Mouse (Mus musculus): ENCODE measurements around the gene Pofut1. TPM values are rescaled to one million over a fixed set of nuclear protein-coding genes. Genes with fewer than 3 reads are reported as not detected.
A peak's percentile ranks its signal among the peaks of the same experiment; 100 is the strongest.

The Pofut1 gene
- polyA plus RNA-seq, 1 experiment, result 25.5 TPM

DNA sequence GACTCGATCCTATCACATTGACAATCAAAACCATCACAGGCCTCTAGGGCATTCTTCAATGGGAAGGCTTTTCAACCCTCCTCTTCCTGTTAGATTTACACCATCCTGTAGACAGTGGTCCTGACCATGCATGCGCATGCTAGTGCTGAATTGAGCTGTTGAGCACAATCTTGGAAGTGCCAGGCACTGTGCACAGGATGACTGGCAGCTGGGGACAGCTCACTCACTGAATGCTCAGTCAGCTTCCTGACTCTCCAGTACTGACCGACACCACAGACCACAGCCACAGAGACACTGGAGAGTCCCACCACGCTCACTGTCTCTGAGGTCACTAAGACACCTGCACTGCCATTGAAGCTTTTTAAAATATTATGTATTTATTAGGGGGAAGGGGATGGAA lies 25.9 kb upstream of the Pofut1 start:
- WGBS, result 63% methylated on average over 4 of the region's 4 CpGs
- Histone ChIP-seq H3K4me3 (replicated peaks; ENCODE audit: extremely low read depth, low read depth, low read length) (no peak overlapping the region), H3K4me1 (ENCODE audit: control insufficient read depth, insufficient read depth, low read length) (peaks cover 4% of the 10 kb centered on the region)
- TF ChIP-seq CTCF (IDR thresholded peaks at IDR 0.05; ENCODE audit: insufficient read depth, low read length) (no peak), POLR2A (IDR thresholded peaks at IDR 0.05; ENCODE audit: borderline replicate concordance, extremely low read depth, low read depth, low read length) (no peak)
- no peak for DNase-seq

DNA sequence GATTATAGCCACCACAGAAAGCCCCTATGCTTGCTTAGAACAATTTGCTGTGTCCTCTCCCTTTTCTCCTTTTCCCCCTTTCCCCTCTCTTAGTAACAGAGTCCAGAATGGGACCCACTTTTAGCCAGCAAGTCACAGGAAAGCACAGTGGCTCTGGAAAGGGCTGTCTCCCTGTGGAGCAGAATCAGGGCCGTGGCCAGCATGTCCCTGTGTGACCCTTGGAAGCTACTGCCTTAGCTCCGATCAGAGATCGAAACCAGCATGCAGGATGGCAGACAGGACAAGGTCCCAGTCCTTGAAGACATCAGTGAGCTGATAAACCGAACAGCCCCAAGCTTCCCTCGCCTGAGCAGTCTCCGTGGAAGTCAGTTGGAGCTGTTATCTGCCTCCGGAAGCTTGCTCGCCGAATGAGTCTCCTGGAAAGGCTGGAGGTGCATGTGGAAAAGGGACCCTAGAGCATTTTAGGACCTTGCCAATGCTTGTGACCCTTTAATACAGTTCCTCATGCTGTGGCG lies 23.4 kb upstream of the Pofut1 start:
- 82% methylated on average over 10 of the region's 10 CpGs for WGBS
- peaks cover 4% of the 10 kb centered on the region for H3K4me1 ChIP-seq (ENCODE audit: control insufficient read depth, insufficient read depth, low read length)
- TF ChIP-seq POLR2A (IDR thresholded peaks at IDR 0.05; ENCODE audit: borderline replicate concordance, extremely low read depth, low read depth, low read length) (no peak), CTCF (IDR thresholded peaks at IDR 0.05; ENCODE audit: insufficient read depth, low read length) (no peak)
- DNase-seq, result no peak
- no peak overlapping the region for H3K4me3 ChIP-seq (replicated peaks; ENCODE audit: extremely low read depth, low read depth, low read length)

GRCm38 (mm10) chr2:153218516-153218915 lies 22.8 kb upstream of the Pofut1 start:
- no peak for TF ChIP-seq POLR2A (IDR thresholded peaks at IDR 0.05; ENCODE audit: borderline replicate concordance, extremely low read depth, low read depth, low read length)
- no peak for TF ChIP-seq CTCF (IDR thresholded peaks at IDR 0.05; ENCODE audit: insufficient read depth, low read length)
- WGBS, result 64% methylated on average over 3 of the region's 3 CpGs
- DNase-seq, result no peak
- H3K4me3 ChIP-seq (replicated peaks; ENCODE audit: extremely low read depth, low read depth, low read length), result no peak overlapping the region
- peaks cover 4% of the 10 kb centered on the region for H3K4me1 ChIP-seq (ENCODE audit: control insufficient read depth, insufficient read depth, low read length)

- WGBS, result 83% methylated on average over 4 of the region's 4 CpGs
- TF ChIP-seq CTCF (IDR thresholded peaks at IDR 0.05; ENCODE audit: insufficient read depth, low read length), result no peak
- TF ChIP-seq POLR2A (IDR thresholded peaks at IDR 0.05; ENCODE audit: borderline replicate concordance, extremely low read depth, low read depth, low read length), result no peak
Observed at GRCm38 (mm10) chr2:153221620-153222019, 19.7 kb upstream of the Pofut1 start.

GRCm38 (mm10) chr2:153222130-153222529 lies 19.2 kb upstream of the Pofut1 start:
- H3K4me3 ChIP-seq (replicated peaks; ENCODE audit: extremely low read depth, low read depth, low read length), result no peak overlapping the region
- TF ChIP-seq CTCF (IDR thresholded peaks at IDR 0.05; ENCODE audit: insufficient read depth, low read length) (no peak), POLR2A (IDR thresholded peaks at IDR 0.05; ENCODE audit: borderline replicate concordance, extremely low read depth, low read depth, low read length) (no peak)
- peaks cover 8% of the 10 kb centered on the region for H3K4me1 ChIP-seq (ENCODE audit: control insufficient read depth, insufficient read depth, low read length)
- DNase-seq, result no peak

More at GRCm38 (mm10) chr2:153221620-153222019, 19.7 kb upstream of the Pofut1 start:
- DNase-seq, result no peak
- no peak overlapping the region for H3K4me3 ChIP-seq (replicated peaks; ENCODE audit: extremely low read depth, low read depth, low read length)
- peaks cover 8% of the 10 kb centered on the region for H3K4me1 ChIP-seq (ENCODE audit: control insufficient read depth, insufficient read depth, low read length)

DNA sequence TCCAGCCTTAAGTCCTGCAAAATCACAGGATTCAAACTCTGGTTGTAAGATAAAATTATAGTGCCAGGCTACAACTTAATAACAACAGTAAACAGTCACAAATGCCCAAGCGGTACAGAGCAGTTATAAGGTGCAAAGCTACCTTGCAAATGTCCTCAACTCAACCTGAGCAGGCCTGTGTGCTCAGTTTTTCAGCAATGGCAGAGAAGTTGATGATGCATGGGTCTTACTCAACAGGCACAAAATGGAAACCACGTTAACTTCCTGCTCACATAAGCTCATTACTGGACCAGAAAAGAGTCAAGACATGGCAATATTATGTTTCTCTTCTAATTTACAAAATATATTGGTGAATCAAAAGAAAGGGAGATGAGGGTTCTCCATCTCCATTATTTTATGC lies 18.8 kb upstream of the Pofut1 start:
- Histone ChIP-seq H3K4me1 (ENCODE audit: control insufficient read depth, insufficient read depth, low read length) (peaks cover 8% of the 10 kb centered on the region), H3K4me3 (replicated peaks; ENCODE audit: extremely low read depth, low read depth, low read length) (no peak overlapping the region)
- DNase-seq, result no peak
- TF ChIP-seq CTCF (IDR thresholded peaks at IDR 0.05; ENCODE audit: insufficient read depth, low read length) (no peak), POLR2A (IDR thresholded peaks at IDR 0.05; ENCODE audit: borderline replicate concordance, extremely low read depth, low read depth, low read length) (no peak)
- WGBS, result 88% methylated on average over 2 of the region's 2 CpGs

DNA sequence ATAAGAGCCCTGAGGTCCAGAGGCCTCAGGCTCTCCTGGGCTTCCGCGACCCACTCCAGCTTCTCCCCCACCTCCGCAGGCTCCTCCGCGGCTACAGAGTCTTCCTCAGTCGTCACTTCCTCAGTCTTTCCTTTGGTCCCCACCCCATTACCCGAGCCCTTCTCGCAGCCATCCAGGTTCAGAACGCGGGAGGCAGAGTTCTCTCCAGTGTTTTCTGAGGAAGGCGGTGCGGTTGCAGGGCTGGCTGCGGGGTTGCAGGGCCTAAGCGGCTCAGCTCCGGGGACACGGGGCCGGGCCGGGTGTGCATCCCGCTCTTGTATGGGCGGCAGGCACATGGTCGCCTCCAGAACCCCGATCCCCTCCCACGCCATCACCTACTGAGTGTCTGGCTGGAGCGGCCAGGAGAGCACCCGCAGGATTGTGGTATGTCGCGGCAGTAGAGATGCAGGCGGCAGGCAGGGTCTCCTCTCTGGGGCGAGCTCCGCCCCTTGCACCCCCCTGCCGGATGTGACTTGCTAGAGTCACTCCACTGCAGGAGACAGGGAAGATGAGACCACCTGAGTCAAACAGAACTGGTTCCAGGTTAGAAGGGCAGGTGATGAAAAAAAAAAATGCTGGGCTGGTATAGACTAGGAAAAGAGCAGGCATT lies 16.3 kb upstream of the Pofut1 start, which contains the start of gene Tspyl3:
TSS of gene Tspyl3 (minus strand) at position 496 of the 649 bp plus-strand sequence.
- 1% methylated on average over 31 of the region's 31 CpGs for WGBS
- peak within 1 kb of the TSS; percentile 92 for H3K4me3 ChIP-seq (replicated peaks; ENCODE audit: extremely low read depth, low read depth, low read length)
- peaks cover 10% of the 10 kb centered on the region for H3K4me1 ChIP-seq (ENCODE audit: control insufficient read depth, insufficient read depth, low read length)
- DNase-seq, result peak; percentile 26
- no peak for TF ChIP-seq CTCF (IDR thresholded peaks at IDR 0.05; ENCODE audit: insufficient read depth, low read length)
- TF ChIP-seq POLR2A (IDR thresholded peaks at IDR 0.05; ENCODE audit: borderline replicate concordance, extremely low read depth, low read depth, low read length), result no peak

GRCm38 (mm10) chr2:153225595-153225953 lies 15.8 kb upstream of the Pofut1 start:
- H3K4me1 ChIP-seq (ENCODE audit: control insufficient read depth, insufficient read depth, low read length), result peaks cover 10% of the 10 kb centered on the region
- peak overlapping the region; percentile 92 for H3K4me3 ChIP-seq (replicated peaks; ENCODE audit: extremely low read depth, low read depth, low read length)

GRCm38 (mm10) chr2:153227959-153228358 lies 13.4 kb upstream of the Pofut1 start:
- no peak for DNase-seq
- Histone ChIP-seq H3K4me3 (replicated peaks; ENCODE audit: extremely low read depth, low read depth, low read length) (no peak overlapping the region), H3K4me1 (ENCODE audit: control insufficient read depth, insufficient read depth, low read length) (peaks cover 10% of the 10 kb centered on the region)
- whole genome bisulfite sequencing, result 58% methylated on average over 4 of the region's 4 CpGs
- TF ChIP-seq POLR2A (IDR thresholded peaks at IDR 0.05; ENCODE audit: borderline replicate concordance, extremely low read depth, low read depth, low read length), result no peak
- TF ChIP-seq CTCF (IDR thresholded peaks at IDR 0.05; ENCODE audit: insufficient read depth, low read length), result no peak

More at GRCm38 (mm10) chr2:153225595-153225953, 15.8 kb upstream of the Pofut1 start:
- TF ChIP-seq POLR2A (IDR thresholded peaks at IDR 0.05; ENCODE audit: borderline replicate concordance, extremely low read depth, low read depth, low read length) (no peak), CTCF (IDR thresholded peaks at IDR 0.05; ENCODE audit: insufficient read depth, low read length) (no peak)
- DNase-seq, result no peak
- WGBS, result 10% methylated on average over 3 of the region's 3 CpGs

DNA sequence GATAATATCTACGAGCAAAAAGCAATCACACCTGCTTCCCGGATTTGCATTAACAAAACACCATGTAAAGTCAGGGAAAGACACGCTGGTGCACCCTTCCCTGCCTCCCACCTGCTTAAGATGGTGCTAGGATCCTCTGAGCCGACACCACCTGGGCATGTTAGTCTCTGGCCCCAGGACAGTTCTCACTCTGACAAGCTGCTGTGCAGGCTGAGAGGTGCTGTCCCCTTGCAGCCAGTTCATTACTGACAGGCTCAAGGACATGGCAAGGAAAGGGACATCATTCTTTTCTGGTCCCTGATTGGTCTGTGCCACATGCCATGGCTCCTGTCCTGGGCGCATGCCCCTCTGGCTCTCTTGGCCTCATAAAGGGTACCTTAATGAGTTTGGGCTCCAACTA lies 12.8 kb upstream of the Pofut1 start:
- Histone ChIP-seq H3K4me1 (ENCODE audit: control insufficient read depth, insufficient read depth, low read length) (peaks cover 10% of the 10 kb centered on the region), H3K4me3 (replicated peaks; ENCODE audit: extremely low read depth, low read depth, low read length) (no peak overlapping the region)
- no peak for TF ChIP-seq CTCF (IDR thresholded peaks at IDR 0.05; ENCODE audit: insufficient read depth, low read length)
- no peak for TF ChIP-seq POLR2A (IDR thresholded peaks at IDR 0.05; ENCODE audit: borderline replicate concordance, extremely low read depth, low read depth, low read length)
- 85% methylated on average over 5 of the region's 5 CpGs for WGBS
- no peak for DNase-seq

Measured in lung, adult 2 months (tissue).